Mouse (Mus musculus) MEL-GATA-1-ER (cell line): ENCODE measurements around the gene Kazn.

ENCODE experiments used
- DNase-seq: peaks from one replicate; pipeline ENCODE4 v3.0.0-alpha.2; 2012; ENCODE audit warnings: low read depth; ENCODE audit errors: extremely low read depth

The Kazn gene

DNA sequence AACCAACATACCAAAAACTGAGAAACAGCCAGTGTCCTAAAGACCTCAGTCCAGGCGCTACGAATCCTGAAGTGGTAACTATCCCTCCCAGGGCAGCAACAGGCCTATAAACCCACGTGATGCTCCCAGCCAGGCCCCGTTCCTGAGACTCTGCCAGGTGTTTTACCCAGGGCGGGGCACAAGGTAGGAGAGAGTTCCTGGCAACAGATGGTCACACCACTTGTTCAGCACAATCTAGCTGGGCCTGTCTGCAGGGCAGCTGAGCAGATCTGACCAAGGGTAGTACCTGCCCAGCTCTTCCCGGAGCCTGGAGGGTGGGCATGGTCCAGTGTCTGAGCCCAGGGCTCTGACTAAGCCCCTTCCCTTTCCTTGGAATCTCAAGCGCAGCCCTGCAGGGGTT, 45.4 kb downstream of the Kazn start:
- no peak for DNase-seq

DNA sequence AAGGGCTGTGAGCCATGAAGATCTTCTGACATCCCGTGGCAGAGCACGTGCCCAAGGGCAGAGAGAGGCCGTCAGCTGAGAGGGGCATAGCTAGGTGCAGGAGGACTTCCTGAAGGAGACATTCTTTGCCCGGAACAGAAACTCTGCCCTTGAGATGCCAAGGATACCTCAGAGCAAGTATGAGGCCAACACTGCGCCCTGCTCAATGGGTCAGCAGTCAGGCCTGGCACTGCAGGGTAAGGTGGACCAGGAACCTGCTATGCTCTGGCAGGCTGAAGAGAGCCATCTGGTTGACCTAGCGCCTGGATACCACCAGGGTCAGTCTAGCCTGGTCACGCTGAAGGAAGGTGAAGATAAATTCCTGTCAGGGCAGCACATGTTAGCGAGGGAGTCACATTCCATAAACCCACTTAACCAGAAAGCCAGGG, 46.0 kb downstream of the Kazn start:
- DNase-seq = no peak

DNA sequence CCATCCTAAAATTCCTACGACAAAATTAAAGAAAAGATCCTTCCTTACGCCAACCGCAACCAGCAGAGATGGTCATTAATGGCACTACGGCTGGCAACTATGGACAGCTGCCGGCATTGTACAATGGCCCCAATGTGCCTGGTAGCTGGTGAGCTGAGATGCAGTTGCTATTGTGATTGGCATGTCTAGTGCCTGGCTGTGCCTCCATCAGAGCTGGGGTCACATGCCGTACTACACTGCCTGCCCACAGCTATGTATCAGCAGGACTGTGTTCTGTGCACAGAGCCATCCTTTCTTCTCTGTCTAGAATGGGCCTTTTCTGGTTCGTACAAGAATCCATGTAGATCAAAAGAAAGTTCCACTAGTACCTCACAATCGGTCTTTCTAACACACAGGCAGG, 49.2 kb downstream of the Kazn start:
- DNase-seq = no peak

DNA sequence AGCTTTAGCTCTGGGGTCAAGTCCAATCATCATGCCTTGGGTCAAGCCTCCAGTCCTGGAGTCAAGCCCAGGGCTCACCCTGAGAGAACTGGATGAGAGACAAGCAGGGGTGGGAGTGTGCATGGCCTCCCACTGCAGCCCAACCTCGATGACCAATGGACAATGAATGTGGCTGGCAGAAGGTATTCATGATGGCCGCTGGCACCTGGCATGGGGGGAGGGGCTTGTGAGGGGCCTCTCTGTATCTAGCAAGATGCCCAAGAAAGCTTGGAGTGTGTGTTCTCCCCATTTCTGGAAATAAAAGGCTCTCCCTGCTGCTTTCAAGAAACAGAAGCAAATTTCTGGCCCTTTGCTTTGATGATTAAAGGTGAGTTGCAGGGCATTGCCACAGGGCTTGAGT, 50.7 kb downstream of the Kazn start:
- no peak for DNase-seq

DNA sequence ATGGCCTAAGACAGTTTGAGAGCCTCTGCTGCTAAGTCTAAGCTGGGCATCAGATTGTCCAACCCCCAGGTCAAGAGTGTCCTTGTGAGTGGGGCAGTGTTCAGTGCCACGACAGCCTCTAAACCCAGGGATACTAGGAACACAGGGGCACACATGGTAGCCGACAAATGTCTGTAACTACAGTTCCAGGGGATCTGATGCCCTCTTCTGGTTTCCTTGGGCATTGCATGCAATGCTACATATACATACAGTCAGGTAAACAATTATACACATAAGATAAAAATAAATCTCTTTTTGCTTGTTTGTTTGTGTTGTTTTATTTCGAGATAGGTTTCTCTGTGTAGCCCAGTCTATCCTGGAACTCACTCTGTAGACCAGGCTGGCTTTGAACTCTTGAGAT, 53.0 kb downstream of the Kazn start:
- DNase-seq = no peak

DNA sequence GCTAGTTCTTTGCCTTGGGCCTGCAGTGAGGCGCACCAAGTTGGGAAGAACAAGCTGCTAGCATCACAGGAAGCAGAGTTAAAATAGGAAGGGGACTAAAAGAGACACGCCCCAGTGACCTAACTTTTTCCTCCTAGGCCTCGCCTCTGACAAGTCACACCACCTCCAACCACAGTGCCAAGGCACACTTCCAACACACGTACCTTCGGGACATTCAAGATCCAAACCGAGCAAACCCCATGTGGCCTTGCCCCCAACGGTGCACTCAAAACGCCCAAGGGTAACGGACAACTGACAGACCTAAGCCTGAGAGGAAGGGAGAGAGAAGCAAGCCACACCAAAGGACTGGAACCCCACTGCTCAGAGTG, 53.7 kb downstream of the Kazn start:
- no peak for DNase-seq

DNA sequence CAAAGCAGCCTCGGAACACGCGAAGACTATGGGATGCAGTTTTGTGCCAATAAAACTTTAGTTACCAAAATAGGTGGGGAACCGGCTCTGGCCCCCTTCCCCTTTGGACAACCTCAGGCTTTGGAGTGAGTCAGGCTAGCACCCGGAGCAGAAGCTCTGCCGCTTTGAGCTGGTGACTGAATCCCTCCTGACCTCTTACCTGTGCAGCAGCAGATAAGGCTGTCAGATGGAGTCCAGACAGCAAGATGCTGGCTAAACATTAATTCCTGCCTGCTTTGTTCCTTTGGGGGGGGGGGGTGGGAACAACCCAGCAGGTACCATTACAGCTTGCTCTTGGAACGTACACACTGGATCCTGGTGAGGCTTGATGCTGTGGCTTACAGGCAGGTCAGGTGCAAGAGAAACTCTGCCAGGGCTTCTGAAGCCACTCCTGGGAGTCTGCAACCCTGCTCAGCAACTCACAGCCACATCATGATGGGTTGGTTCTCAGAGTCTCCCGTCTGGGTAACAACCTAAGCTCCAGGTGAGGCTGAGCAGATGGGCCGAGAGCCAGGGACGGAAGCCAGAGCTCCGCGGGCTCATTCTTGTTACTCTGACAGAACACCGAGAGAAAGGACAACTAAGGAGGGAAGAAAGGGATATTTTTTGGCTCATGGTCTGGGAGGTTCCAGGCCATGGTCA, 54.2 kb downstream of the Kazn start:
- DNase-seq = no peak

DNA sequence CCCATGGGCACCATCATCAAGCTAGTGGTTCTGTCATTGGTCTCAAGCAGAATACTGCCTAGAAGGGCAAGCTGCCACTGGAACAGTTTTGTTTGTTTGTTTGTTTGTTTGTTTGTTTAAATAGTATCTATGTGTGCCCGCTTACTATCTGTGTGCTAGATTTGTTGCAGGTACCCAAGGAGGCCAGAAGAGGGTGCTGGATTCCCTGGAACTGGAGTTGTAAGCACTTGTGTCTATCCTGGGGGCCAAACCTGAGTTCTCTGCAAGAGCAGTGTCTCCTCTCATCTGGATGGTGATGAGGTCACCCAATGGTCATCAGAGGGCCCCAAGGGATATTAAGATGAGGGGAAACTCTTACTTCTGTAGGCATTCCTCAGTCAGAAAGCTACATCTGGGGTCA, 55.6 kb downstream of the Kazn start:
- no peak for DNase-seq

DNA sequence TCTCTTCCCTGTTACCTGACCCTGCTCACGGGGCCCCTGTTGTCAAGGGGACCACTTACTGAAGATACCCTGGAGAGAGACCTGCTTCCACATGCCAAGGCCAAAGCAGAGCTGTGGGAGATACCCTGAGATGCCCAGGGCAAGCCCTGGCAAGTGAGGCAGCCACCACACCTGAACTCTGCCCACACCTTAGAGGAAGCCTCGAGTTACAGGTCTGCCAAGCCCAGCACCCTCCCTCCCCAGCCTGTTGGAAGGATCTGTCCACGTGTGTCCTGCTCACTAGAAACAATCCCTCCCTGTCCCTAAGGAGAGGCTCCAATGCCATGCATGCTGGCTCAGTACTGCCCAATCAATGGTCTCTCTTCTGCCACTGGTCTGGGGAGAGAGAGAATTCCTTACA, 56.2 kb downstream of the Kazn start:
- DNase-seq = no peak

DNA sequence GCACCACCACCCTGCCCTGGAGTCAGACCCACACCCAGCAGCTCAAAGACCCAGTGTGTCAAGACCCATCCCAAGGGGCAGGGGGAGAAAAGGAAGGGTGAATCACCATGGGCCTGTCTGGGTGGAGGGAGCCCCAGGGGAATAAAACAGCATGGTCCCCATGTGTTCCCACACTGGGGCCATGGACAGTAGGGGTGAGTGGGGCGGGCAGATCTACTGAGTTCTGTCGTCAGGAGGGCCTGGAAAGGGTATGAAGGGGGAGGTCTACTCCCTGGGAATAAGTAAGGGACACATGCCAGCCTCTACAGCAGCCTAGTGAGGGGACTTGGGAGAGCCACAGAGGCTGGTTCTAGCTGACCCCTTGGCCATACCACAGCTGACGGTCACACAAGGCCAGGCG, 57.6 kb downstream of the Kazn start:
- no peak for DNase-seq

DNA sequence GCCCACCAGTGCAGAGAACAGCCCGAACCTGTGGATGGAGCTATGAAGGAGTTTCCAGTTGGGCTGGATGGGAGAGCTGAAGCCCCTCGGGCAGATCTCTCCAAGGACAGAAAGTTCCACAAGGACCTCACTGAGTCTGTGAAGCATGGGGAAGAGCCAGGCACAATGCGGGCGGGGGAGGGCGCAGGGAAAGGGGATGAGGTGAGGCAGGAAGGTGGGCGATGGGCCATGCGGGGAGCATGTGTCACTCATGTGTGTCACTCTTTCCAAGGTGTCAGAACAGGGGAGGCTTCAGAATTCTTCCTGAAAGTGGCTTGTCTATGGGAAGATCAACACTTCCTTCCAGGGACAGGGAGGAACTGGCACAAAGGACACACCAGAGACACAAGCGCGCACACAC, 58.3 kb downstream of the Kazn start:
- no peak for DNase-seq

DNA sequence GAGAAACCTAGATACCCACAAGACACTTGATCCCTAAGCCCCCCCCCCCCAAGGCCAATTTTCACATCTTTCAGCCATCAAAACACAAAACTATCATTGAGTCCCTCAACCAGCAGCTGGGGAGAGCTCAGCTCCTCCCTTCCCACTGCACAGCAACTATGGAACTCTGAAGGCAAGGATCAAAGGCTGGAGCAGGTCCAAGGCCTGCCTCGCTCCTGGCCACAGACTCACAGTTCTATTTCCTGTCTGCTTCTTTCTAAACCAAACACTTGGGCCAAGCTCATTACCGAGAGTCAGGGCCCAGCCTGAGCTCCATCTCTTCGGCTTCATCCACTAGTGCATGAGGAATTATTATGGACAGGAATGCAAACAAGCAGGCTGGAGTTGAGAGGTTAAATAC, 58.9 kb downstream of the Kazn start:
- no peak for DNase-seq

DNA sequence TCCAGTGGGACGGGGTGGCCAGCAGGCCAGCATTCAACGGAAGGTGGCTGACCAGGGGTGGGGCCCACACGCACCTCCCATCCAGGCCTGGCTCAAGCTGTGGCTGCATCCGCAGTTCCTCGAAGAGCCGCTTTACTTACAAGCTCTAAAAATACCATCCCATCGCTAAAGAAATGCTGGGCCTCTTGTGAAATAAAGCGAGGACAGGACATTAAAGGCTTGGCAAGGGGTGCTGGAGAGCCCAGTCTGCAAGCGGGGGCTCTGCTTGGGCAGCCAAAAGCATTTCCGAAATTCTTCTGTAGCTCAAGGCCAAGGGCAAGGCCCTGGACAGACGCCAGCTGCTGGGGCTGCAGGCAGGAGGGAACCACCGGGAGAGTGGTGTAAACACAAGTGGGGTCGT, 59.7 kb downstream of the Kazn start:
- DNase-seq = no peak

DNA sequence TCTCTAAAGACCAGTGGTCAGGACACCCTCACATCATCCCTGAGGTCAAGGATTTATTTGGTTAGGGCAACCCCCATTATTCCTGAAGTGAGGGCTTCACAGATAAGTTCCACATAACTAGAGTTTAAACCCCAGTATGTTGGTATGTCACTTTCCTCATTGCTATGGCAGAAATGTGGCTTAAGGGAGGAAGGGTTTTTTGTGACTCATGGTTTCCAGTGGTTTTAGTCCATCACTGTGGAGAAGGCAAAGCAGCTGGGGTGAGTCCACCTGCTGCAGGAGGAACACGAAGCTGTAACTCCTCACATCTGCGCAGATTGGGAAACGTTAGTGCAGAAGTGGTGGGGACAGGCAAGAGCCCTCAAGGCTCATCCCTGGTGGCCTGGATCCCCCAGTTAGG, 62.5 kb downstream of the Kazn start:
- DNase-seq = no peak

DNA sequence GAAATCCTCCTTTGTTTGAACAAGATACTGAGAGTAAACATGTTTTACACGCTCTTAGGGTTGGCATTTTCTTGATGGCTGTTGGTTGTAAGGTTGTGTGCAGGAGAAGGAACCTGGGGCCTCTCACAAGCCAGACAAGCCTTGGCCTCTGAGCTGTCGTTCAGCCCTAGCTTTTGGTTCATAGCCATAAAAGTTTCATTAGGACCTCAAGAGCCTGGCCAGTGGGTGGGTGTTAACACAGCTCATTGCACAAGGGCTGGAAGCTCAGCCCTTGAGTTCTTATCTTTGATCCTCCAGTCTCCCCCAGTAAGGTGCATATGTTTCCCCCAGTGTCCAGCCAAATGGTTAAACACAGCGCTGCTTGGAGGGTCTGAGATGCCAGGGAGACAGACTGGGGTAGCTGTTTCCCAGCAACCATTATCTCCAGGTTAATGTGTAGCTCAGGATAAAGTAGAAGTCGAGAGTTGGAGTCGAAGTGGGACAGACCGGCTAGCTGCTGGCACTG, 65.2 kb downstream of the Kazn start:
- DNase-seq = no peak

DNA sequence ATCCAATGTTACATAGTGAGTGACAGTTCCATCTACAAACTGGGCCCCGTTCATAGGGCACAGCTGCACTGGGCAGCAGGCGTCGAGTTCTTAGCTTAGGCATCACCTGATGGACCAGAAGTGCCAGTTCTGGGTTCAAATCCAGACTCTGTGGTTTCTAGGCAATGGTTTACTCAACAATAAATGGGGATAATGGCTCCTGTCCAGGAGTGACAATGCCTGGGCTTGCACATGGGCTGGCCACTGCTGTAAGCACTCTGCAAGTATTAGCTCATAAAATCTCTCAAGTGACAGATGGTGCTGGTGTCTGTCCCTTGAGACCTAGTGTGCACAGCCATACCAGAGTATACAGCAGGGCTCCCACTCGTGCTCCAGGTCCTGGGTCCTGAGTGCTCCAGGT, 66.3 kb downstream of the Kazn start:
- no peak for DNase-seq

DNA sequence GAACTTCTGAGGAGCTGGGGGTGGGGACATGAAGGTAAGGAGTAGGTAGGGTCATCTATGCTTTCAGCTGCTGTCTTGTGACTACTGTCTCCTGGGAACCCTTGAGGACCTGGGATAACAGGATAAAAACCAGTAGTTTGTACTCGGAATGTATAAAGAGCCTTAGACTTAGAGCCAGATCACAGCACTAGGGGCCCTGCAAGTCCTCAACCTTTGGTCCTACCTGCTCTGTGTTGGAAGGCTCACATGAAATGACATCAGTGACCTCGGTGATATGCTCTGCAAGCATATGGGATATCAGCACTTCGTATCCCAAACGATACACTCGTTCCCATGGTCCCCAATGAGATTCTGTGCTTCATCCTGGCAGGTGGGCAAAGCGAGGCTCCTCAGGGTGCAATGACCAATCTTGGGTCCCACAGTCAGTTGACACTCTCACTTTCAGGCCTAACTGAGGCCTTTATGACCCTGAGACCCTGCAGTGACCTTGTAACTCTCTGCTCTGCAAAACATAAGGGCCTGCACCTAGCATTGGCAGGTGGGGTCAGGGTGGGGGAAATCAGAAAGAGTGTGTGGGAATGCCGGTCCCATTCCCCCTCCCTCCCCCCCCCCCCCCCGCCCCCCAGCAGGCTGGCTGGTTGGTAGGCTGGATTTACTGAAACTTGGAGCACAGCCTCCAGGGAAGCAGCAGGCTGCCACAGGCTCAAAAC, 67.3 kb downstream of the Kazn start:
- DNase-seq = no peak

DNA sequence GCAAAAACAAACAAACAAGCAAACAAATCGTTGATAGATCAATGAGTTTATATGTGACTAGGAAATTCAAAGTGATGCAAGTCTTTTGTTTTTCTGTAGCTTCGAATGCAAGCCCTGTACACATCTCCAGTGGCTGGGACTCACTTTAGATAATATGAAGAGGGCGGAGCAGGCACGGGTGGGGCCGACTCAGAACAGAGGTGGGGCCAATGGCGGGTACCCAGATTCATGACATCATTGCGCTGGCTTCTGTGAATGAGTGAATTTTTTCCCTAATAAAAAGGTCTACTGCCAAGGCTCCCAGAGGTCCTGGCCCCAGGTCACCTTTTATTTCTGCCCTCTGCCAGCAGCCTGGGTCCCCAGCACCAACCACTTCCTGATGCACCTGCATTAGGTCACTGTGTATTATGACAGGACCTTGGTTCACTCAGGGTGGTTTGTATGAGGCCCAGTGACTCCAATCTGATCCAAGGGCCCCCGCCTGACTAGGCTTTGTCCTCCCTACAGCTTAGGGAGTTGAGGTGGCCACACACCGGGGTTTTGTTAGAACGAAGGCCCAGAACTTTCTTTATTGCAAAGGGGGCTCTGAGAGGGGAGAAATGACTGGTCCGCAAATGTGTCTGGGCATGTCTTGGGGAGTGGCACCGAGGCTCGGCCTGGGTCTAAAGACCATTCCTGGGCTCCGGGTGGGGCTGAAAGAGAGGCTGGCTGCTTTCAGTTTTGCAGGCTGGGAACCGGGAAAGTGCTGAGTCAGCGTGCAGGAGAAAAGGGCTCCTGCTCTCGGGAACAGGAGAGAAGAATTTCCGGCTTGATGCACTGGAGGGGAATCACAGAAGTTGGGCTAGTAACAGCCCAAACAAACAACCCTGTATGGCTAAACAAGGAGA, 68.1 kb downstream of the Kazn start:
- DNase-seq = no peak

DNA sequence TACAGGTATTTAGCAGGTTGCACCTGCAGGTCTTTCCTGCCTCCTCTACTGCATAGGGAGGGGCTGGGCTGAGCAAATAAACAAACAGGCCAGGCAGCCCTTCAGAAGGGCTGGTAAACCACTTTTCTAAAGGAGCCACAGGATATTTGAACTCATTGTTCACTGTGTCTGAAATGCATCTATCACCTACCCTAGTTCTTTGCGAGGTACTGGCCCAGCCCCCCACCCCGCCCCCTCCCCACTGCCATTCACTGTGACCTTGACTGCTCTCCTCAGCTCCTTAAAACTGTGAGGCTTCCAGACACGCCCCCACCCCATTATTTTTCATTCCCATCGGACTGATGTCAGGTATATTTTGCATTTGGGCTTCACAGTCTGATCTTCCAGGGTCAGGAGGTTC, 69.6 kb downstream of the Kazn start:
- DNase-seq = no peak

DNA sequence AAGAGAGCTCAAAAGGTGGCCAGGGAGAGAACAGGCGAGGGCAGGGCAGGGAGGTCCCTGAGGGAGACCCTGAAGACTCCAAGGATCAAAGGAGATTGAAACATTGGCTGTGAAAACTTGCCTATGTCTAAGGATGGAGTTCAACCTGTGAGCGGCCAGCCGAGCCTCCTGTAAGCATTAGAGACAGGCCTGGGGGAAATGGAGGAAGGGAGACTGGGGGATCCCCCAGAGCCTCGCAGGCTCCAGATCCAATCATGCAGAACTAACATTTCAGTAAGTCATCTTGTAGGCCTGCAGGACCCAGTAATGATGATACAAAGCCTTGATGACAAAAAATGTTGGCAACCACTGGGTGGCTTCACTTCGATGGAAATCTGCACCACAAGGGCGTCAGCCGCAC, 70.8 kb downstream of the Kazn start:
- DNase-seq = no peak

DNA sequence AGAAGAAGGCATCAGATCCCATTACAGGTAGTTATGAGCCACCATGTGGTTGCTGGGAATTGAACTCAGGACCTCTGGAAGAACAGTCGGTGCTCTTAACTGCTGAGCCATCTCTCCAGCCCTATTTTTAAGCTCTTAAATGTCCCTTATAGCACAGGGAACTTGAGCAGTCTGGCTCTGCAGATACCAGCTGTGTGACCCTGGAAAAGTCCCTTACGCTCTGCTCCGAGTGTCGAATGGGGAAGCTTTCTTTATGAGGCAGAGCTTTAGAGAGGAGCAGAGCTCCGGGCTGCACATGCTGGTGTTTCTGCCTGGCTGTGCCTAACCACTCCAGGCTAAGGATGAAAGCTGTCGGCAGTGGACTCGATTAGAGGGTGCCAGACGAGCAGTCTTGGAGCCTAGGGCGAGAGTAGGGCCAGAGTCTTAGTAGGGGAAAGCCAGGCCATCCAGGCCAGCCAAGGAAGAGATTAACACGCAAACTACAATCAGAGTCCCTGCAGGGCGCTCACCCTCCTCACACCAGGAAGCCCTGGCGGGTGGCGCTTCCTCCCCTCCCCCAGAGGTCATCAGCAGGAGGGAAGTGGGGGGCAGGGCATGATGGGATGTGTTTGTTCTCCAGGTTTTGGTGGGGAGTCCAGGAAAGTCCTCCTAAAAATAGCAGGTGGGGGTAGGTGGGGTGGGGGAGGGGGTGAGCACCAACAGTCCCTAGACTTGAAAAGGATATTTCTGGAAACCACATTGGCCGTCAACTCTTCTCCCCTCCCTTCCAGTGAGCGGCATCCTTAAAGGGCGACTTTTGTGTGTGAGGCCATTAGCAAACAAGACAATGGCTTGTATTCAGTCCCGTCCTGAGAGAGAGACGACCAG, 73.1 kb downstream of the Kazn start:
- DNase-seq = no peak
